Mouse (Mus musculus): ENCODE measurements around the gene Xylb. TPM values are rescaled to one million over a fixed set of nuclear protein-coding genes. Genes with fewer than 3 reads are reported as not detected.

The Xylb gene
- polyA plus RNA-seq, 1 experiment from 2014 or later: 12.5 TPM

DNA sequence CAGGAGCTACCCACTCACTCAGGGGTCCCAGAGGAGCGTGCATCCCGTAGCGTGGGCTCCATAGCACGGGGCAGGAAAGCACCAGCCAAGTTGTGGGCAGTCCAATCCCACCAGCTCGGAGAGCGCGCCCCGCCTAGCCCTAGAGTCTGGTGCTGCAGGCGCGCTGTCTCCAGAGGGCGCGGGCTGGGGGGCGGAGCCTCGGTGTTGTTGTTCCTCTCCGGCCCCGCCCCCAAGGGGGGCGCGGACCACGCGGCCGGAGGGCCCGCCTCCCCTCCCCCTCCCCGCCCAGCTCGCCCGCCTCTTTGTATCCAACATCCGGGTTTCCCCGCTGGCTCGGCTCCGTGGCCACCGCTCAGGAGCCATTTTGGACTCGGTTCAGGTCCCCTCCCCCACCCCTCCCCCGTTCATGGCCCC lies 44.6 kb downstream of the Xylb start, which contains the start of gene Acvr2b:
Acvr2b (plus strand) TSS at position 318 of the 414 bp plus-strand sequence.
- Histone ChIP-seq H3K4me1 (replicated peaks; ENCODE audit: control insufficient read depth, insufficient read depth, low read length) (peaks cover 8% of the 10 kb centered on the region), H3K9ac (ENCODE audit: low read length) (peak within 1 kb of the TSS; percentile 96), H3K27ac (ENCODE audit: low read depth) (peak within 1 kb of the TSS; percentile 97), H3K4me3 (ENCODE audit: low read depth, low read length) (peak within 1 kb of the TSS; percentile 92), H3K9me3 (ENCODE audit: control insufficient read depth, low read length) (no peaks in the 10 kb centered on the region), H3K4me2 (ENCODE audit: low read length) (peak within 1 kb of the TSS; percentile 92), H3K36me3 (ENCODE audit: control insufficient read depth, insufficient read depth, low read length) (no peaks in the 10 kb centered on the region), H3K27me3 (replicated peaks; ENCODE audit: control insufficient read depth, insufficient read depth, low read length) (no peaks in the 10 kb centered on the region)
- under 1% methylated on average over 25 of the region's 32 CpGs for WGBS
- ATAC-seq (replicated peaks; ENCODE audit: low FRiP score, low TSS enrichment, low read depth) (peak; percentile 95), DNase-seq (ENCODE audit: low spot score) (peak; percentile 93)

DNA sequence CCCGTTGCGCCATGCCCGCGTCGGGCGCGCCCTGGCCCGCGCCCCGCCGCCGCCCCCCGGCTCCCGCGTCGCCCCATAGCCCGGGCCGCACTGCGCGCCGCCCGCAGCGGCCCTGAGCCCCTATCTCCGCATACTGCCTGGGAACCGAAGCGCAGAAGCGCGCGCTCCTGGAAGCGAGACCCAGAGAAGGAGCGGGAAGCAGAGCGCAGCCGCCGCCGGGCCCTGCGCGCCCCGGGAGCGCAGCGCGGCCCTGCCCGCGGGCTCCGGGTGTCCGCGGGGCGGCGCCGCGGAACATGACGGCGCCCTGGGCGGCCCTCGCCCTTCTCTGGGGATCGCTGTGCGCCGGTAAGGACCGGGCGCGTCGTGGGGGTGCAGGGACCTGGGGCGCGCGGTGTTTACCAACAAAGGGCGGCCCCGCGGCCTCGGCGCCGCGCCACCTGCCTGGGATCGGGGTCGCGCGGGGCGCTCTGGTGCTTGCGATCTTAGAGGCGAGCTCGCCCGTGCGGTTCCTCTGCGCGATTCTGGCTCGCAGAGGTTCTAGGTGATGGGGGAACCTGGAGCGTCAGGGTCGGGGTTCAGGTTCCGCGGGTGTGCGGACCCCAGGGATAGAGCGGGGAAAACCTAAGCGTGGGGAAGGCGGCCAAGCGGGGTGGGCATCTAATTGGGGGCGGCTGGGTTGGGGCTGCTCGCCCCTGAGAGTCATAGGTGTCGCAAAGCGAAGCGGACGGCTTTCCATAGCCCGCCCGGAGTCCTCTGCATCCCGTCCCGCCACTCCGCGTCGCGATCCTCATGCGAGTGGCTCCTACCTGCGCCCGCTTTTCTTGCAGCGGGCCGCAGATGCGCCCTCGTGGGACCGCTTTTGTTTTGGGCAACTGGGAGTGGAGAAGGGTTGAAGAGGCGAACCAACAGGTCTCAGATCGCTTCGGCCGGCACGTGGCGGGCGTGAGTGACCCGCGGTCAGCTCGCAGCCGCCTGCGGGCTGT lies 45.4 kb downstream of the Xylb start:
- Histone ChIP-seq H3K27me3 (replicated peaks; ENCODE audit: control insufficient read depth, insufficient read depth, low read length) (no peaks in the 10 kb centered on the region), H3K9me3 (ENCODE audit: control insufficient read depth, low read length) (no peaks in the 10 kb centered on the region), H3K4me3 (ENCODE audit: low read depth, low read length) (peak overlapping the region; percentile 92), H3K4me1 (replicated peaks; ENCODE audit: control insufficient read depth, insufficient read depth, low read length) (peaks cover 8% of the 10 kb centered on the region), H3K9ac (ENCODE audit: low read length) (peak overlapping the region; percentile 96), H3K27ac (ENCODE audit: low read depth) (peak overlapping the region; percentile 97), H3K36me3 (ENCODE audit: control insufficient read depth, insufficient read depth, low read length) (no peaks in the 10 kb centered on the region), H3K4me2 (ENCODE audit: low read length) (peak overlapping the region; percentile 92)
- DNase-seq (ENCODE audit: low spot score): peak; percentile 83
- under 1% methylated on average over 118 of the region's 127 CpGs for WGBS
- ATAC-seq (replicated peaks; ENCODE audit: low FRiP score, low TSS enrichment, low read depth): peak; percentile 1; the same call in 1 of the 2 replicates

DNA sequence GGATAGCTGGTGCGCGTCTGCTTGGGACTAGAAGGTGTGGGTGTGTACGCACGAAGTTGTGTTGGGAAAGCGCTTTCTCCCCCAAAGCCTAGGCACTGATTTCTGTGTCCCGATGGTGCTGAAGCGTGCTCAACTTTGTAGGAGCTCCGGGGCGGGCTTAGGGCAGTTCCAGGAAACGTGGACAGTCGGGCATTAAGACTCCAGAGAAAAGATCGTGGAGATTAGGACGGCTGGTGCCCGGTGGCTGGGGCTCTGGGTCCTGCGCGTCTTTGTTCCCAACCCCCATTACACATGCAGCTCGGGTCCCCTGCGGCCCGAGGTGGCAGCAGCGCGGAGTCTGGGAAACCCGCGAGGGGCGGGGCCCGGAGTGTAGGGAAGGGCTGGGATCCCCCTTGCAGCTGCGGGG lies 46.1 kb downstream of the Xylb start:
- H3K4me3 ChIP-seq (ENCODE audit: low read depth, low read length): peak overlapping the region; percentile 92
- under 1% methylated on average over 26 of the region's 26 CpGs for WGBS
- no peak for DNase-seq (ENCODE audit: low spot score)
- no peaks in the 10 kb centered on the region for H3K36me3 ChIP-seq (ENCODE audit: control insufficient read depth, insufficient read depth, low read length)
- ATAC-seq (replicated peaks; ENCODE audit: low FRiP score, low TSS enrichment, low read depth): no peak; the same call in 1 of the 2 replicates
- H3K4me2 ChIP-seq (ENCODE audit: low read length): peak overlapping the region; percentile 92
- H3K27ac ChIP-seq (ENCODE audit: low read depth): peak overlapping the region; percentile 97
- peak overlapping the region; percentile 96 for H3K9ac ChIP-seq (ENCODE audit: low read length)
- H3K27me3 ChIP-seq (replicated peaks; ENCODE audit: control insufficient read depth, insufficient read depth, low read length): no peaks in the 10 kb centered on the region
- peaks cover 8% of the 10 kb centered on the region for H3K4me1 ChIP-seq (replicated peaks; ENCODE audit: control insufficient read depth, insufficient read depth, low read length)
- no peaks in the 10 kb centered on the region for H3K9me3 ChIP-seq (ENCODE audit: control insufficient read depth, low read length)

DNA sequence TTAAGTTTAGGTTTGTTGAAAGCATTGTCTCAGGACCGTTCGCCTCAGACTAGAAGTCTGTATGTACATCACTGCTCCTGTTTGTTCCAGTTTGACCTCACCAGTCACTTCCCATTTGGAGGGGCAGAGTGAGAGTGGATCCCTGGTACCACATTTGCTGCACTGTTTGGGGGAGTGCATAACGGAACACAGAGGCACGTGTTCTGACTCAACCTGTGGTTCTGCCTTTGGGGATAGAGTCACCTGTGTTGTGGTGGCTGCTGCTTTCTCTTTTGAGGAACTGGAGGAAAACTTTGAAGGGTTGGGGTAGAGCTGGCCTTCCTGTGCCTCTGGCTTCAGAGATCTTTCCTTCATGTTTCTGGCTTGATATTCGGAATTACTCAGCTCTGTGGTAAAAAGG lies 46.9 kb downstream of the Xylb start:
- 66% methylated on average over 5 of the region's 5 CpGs for whole genome bisulfite sequencing

DNA sequence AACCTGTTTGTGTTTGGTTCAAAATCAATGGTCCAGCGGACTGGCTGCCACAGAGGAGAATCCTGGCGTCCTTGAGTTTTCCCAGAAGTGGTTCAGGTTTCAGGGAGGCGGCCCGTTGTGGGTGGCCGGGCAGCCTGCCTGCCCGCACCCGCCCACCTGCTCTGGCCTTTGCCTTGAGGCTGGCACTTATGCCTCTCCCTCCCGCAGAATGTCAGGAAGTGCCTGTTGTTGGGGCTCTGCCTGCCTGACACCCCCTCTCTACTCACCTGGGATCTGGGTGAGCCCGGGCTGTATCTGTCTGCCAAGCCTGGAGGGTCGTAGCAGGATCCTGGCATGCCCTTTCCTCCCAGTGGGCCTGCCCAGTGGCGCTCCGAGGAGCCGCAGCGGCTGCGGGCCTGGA lies 50.7 kb downstream of the Xylb start:
- Histone ChIP-seq H3K4me3 (ENCODE audit: low read depth, low read length) (no peak overlapping the region), H3K27me3 (replicated peaks; ENCODE audit: control insufficient read depth, insufficient read depth, low read length) (no peaks in the 10 kb centered on the region), H3K27ac (ENCODE audit: low read depth) (no peak overlapping the region), H3K4me2 (ENCODE audit: low read length) (no peak overlapping the region), H3K4me1 (replicated peaks; ENCODE audit: control insufficient read depth, insufficient read depth, low read length) (peaks cover 20% of the 10 kb centered on the region), H3K9ac (ENCODE audit: low read length) (no peak overlapping the region), H3K36me3 (ENCODE audit: control insufficient read depth, insufficient read depth, low read length) (no peaks in the 10 kb centered on the region), H3K9me3 (ENCODE audit: control insufficient read depth, low read length) (peaks cover 5% of the 10 kb centered on the region; the same call in 1 of the 2 replicates)
- ATAC-seq (replicated peaks; ENCODE audit: low FRiP score, low TSS enrichment, low read depth) (no peak), DNase-seq (ENCODE audit: low spot score) (no peak)
- 65% methylated on average over 15 of the region's 15 CpGs for WGBS

More for the DNA sequence above, 46.9 kb downstream of the Xylb start:
- peak overlapping the region; percentile 92 for H3K4me3 ChIP-seq (ENCODE audit: low read depth, low read length)
- no peaks in the 10 kb centered on the region for H3K27me3 ChIP-seq (replicated peaks; ENCODE audit: control insufficient read depth, insufficient read depth, low read length)
- no peaks in the 10 kb centered on the region for H3K9me3 ChIP-seq (ENCODE audit: control insufficient read depth, low read length)
- no peak overlapping the region for H3K9ac ChIP-seq (ENCODE audit: low read length)
- H3K4me1 ChIP-seq (replicated peaks; ENCODE audit: control insufficient read depth, insufficient read depth, low read length): peaks cover 14% of the 10 kb centered on the region
- H3K36me3 ChIP-seq (ENCODE audit: control insufficient read depth, insufficient read depth, low read length): no peaks in the 10 kb centered on the region
- H3K27ac ChIP-seq (ENCODE audit: low read depth): no peak overlapping the region
- ATAC-seq (replicated peaks; ENCODE audit: low FRiP score, low TSS enrichment, low read depth): no peak
- peak overlapping the region; percentile 92 for H3K4me2 ChIP-seq (ENCODE audit: low read length)
- no peak for DNase-seq (ENCODE audit: low spot score)

DNA sequence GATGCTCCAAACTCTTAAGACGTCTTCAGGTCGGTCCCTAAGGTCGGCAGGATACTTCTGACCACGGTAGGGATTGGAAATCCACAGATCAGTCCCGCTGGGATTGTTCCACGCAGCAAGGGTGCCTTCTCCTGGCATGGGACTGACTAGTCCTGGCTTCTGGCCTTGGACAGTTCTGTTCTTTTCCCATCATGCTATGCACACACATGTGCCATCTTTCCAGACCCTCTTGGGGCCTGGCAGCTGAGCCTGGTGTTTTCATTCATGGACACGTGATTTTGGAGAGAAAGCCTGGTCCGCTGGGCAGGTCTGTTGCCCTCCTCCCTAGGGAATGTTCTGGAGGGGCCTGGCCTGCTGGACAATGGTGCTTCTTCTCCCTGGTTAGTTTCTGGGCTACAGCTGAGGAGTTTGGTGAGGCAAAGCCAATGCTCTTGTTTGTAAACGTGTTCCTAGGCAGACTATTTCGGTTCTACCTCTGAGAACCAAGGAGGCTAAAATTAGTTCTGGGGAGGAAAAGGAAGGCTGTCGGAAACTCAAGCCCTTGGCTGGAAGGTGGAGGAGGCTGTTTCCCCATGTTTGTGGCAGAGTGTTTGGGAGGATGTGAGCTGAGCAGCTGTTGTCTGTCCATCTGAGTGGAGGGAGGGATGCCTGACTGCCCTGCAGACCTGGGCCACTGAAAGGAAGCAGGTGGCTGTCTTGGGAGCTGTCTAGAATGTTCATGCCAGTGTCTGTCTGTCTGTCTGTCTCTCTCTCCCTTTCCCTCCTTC lies 51.9 kb downstream of the Xylb start:
- no peaks in the 10 kb centered on the region for H3K36me3 ChIP-seq (ENCODE audit: control insufficient read depth, insufficient read depth, low read length)
- H3K27ac ChIP-seq (ENCODE audit: low read depth): no peak overlapping the region; the same call in 1 of the 2 replicates
- ATAC-seq (replicated peaks; ENCODE audit: low FRiP score, low TSS enrichment, low read depth) (no peak), DNase-seq (ENCODE audit: low spot score) (no peak)
- WGBS: 65% methylated on average over 11 of the region's 11 CpGs
- no peak overlapping the region for H3K4me3 ChIP-seq (ENCODE audit: low read depth, low read length)
- peaks cover 10% of the 10 kb centered on the region; the same call in 1 of the 2 replicates for H3K9me3 ChIP-seq (ENCODE audit: control insufficient read depth, low read length)
- no peaks in the 10 kb centered on the region for H3K27me3 ChIP-seq (replicated peaks; ENCODE audit: control insufficient read depth, insufficient read depth, low read length)
- H3K4me1 ChIP-seq (replicated peaks; ENCODE audit: control insufficient read depth, insufficient read depth, low read length): peaks cover 12% of the 10 kb centered on the region
- no peak overlapping the region for H3K9ac ChIP-seq (ENCODE audit: low read length)
- H3K4me2 ChIP-seq (ENCODE audit: low read length): no peak overlapping the region

DNA sequence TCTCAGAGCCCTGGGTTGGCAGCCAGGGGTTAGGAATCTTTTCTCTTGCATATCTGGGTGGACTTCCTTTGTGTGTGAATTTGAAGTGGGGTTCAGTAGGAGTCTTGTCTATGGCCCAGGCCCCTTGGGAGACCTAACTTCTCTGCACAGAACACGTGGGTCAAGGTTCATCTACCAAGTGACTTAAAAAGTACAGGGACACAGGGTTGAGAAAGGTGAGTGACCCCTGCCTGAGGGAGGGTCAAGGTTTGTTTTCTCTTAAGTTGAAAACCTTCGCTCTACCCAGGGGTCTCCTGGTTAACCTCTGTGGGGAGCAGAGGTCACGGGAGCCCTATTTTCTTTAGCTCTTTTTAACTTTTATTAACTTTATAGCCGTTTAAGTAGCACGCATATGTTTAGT lies 52.7 kb downstream of the Xylb start:
- Histone ChIP-seq H3K36me3 (ENCODE audit: control insufficient read depth, insufficient read depth, low read length) (no peaks in the 10 kb centered on the region), H3K4me2 (ENCODE audit: low read length) (no peak overlapping the region), H3K27me3 (replicated peaks; ENCODE audit: control insufficient read depth, insufficient read depth, low read length) (no peaks in the 10 kb centered on the region), H3K27ac (ENCODE audit: low read depth) (no peak overlapping the region), H3K9ac (ENCODE audit: low read length) (no peak overlapping the region), H3K4me1 (replicated peaks; ENCODE audit: control insufficient read depth, insufficient read depth, low read length) (peaks cover 11% of the 10 kb centered on the region; the same call in 1 of the 2 replicates), H3K4me3 (ENCODE audit: low read depth, low read length) (no peak overlapping the region), H3K9me3 (ENCODE audit: control insufficient read depth, low read length) (peaks cover 10% of the 10 kb centered on the region; the same call in 1 of the 2 replicates)
- ATAC-seq (replicated peaks; ENCODE audit: low FRiP score, low TSS enrichment, low read depth) (no peak), DNase-seq (ENCODE audit: low spot score) (no peak)
- WGBS: 78% methylated on average over 5 of the region's 5 CpGs

DNA sequence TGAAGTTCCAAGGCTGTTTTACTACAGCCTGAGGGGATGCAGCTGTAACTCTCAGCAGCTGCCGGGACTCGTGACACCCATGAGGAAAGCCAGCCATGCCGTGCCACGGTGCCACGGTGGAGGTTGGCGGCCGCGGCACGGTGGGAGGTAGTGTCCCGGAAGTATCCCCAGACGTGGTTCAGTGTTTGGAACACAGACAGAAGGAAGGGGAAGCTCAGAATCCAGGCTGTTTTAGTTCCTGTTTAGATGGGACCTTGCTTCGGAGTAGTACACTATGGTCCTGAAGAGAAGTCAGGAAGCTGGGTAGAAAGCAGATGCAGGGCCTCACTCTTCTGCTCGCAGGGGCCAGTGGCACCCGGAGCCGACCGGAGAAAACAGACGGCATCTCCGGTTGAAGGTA lies 60.8 kb downstream of the Xylb start:
- Histone ChIP-seq H3K4me3 (ENCODE audit: low read depth, low read length) (no peak overlapping the region; the same call in 1 of the 2 replicates), H3K27me3 (replicated peaks; ENCODE audit: control insufficient read depth, insufficient read depth, low read length) (no peaks in the 10 kb centered on the region), H3K27ac (ENCODE audit: low read depth) (peak overlapping the region; percentile 6; the same call in 1 of the 2 replicates), H3K36me3 (ENCODE audit: control insufficient read depth, insufficient read depth, low read length) (no peaks in the 10 kb centered on the region), H3K9me3 (ENCODE audit: control insufficient read depth, low read length) (peaks cover 3% of the 10 kb centered on the region; the same call in 1 of the 2 replicates), H3K9ac (ENCODE audit: low read length) (no peak overlapping the region), H3K4me2 (ENCODE audit: low read length) (peak overlapping the region; percentile 35), H3K4me1 (replicated peaks; ENCODE audit: control insufficient read depth, insufficient read depth, low read length) (0 out of 2 replicates have a peak, but pooled peaks cover 4% of the 10 kb centered on the region)
- 61% methylated on average over 18 of the region's 18 CpGs for WGBS
- no peak for ATAC-seq (replicated peaks; ENCODE audit: low FRiP score, low TSS enrichment, low read depth)
- DNase-seq (ENCODE audit: low spot score): no peak

Measured in intestine, embryonic 14.5 days (tissue).